Mouse (Mus musculus) v-Abl transformed pro-B cells (cell line): ENCODE measurements around the gene Ing2.

Experiments used
- in situ Hi-C, 2 experiments: fragments of 400-800 bp; cut with MboI; formaldehyde crosslinking; loops; one replicate each; pipeline ENCODE4 v1.15.1; 2025; ENCODE audit not compliant: unreplicated experiment in 2 of 2

The Ing2 gene

GRCm38 (mm10) chr8:47636032-47636431, 39.3 kb downstream of the Ing2 start:
- in situ Hi-C loops: no loop called here

- in situ Hi-C loops: no loop called here
These were observed 40.5 kb downstream of the Ing2 start for GRCm38 (mm10) chr8:47634791-47635341.

DNA sequence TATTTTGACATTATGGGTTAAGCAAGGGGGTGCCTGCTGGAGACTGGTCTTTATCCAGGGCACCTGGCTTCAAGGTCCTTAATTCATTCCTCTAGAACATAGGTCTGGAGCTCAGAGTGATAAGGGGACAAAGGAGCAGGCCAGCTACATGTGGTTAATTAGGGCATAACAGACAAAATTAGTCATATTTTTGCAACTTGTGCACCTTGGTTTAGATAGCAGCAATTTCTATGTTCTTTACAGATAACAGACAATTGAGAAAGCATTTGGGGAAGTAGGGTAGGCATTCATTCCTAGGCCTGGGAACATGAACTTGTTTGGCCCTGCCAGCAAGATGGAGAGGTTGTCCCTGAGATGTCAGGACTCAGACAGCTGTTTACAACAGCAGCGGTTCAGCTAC, 54.2 kb downstream of the Ing2 start:
- in situ Hi-C loops: no loop called here
